Mouse (Mus musculus): ENCODE measurements at regions not wholly inside any gene's neighbourhood (a gene's known extent, or its start where the extent isn't known, plus 50 kb on each side); places are given as distances from the start of the nearest gene placed in this dataset.
A peak's percentile ranks its signal among the peaks of the same experiment; 100 is the strongest.

GRCm38 (mm10) chr2:54033277-54033676, 52.1 kb downstream of the Rprm start:
- Histone ChIP-seq H3K9ac (ENCODE audit: low read depth, low read length) (no peak overlapping the region), H3K9me3 (replicated peaks; ENCODE audit: control insufficient read depth, low read length, poor library complexity, severe bottlenecking) (no peaks in the 10 kb centered on the region), H3K36me3 (ENCODE audit: control insufficient read depth, insufficient read depth, low read length) (no peaks in the 10 kb centered on the region), H3K27ac (ENCODE audit: low read length) (no peak overlapping the region), H3K4me2 (ENCODE audit: low read length) (no peak overlapping the region), H3K27me3 (ENCODE audit: control insufficient read depth, insufficient read depth, low read depth, low read length) (no peaks in the 10 kb centered on the region), H3K4me3 (ENCODE audit: low read depth, low read length) (no peak overlapping the region), H3K4me1 (ENCODE audit: control insufficient read depth, insufficient read depth, low read length) (no peaks in the 10 kb centered on the region)
- 91% methylated on average over 4 of the region's 4 CpGs for WGBS
- no peak for ATAC-seq

DNA sequence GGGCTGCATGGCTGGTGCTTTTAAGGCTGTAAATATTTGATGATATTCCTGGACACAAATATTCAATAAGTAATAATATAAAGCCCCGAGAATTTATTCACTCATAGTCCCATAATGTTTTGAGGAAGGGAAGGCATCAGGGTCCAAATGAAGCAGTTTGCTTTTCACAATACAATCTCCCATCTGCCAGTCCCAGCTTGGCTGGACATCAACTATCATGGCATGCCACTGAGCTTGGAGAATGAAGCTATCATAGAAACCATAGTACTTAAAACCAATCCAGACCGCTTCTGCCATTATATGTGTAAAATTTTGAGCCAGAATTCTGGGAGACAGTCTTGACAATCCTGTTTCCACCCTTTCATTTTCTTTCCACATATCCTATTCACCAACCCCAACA, 56.5 kb downstream of the Rprm start:
- Histone ChIP-seq H3K4me3 (ENCODE audit: low read depth, low read length) (no peak overlapping the region), H3K27ac (ENCODE audit: low read length) (no peak overlapping the region), H3K36me3 (ENCODE audit: control insufficient read depth, insufficient read depth, low read length) (no peaks in the 10 kb centered on the region), H3K4me1 (ENCODE audit: control insufficient read depth, insufficient read depth, low read length) (no peaks in the 10 kb centered on the region), H3K27me3 (ENCODE audit: control insufficient read depth, insufficient read depth, low read depth, low read length) (no peaks in the 10 kb centered on the region), H3K9ac (ENCODE audit: low read depth, low read length) (no peak overlapping the region), H3K9me3 (replicated peaks; ENCODE audit: control insufficient read depth, low read length, poor library complexity, severe bottlenecking) (no peaks in the 10 kb centered on the region), H3K4me2 (ENCODE audit: low read length) (no peak overlapping the region)
- WGBS = 88% methylated on average over 2 of the region's 2 CpGs
- no peak for ATAC-seq

DNA sequence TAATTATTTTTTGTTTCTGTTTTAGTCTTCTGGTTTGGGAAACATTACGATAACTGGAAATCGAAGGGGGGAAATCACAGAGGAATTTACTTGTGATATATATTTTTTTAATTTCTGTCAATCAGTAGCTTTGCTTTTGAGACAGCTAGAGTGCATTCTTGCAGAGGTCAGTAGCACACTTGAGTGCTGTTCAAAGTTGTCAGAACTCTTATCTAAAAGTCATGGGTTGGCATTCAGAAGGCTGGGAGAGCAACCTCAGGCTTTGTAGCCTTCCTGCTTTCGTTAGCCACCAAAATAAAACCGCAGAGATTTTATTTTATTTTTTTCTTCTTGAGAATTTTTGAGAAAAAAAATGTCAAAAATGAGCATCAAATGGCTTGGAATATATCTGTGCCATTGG, 62.6 kb downstream of the Rprm start:
- H3K36me3 ChIP-seq (ENCODE audit: control insufficient read depth, insufficient read depth, low read length) = no peaks in the 10 kb centered on the region
- no peaks in the 10 kb centered on the region for H3K9me3 ChIP-seq (replicated peaks; ENCODE audit: control insufficient read depth, low read length, poor library complexity, severe bottlenecking)
- no peak overlapping the region for H3K27ac ChIP-seq (ENCODE audit: low read length)
- no peaks in the 10 kb centered on the region for H3K4me1 ChIP-seq (ENCODE audit: control insufficient read depth, insufficient read depth, low read length)
- 87% methylated on average over 4 of the region's 4 CpGs for WGBS
- H3K9ac ChIP-seq (ENCODE audit: low read depth, low read length) = no peak overlapping the region
- no peak for ATAC-seq
- H3K4me3 ChIP-seq (ENCODE audit: low read depth, low read length) = no peak overlapping the region
- no peaks in the 10 kb centered on the region for H3K27me3 ChIP-seq (ENCODE audit: control insufficient read depth, insufficient read depth, low read depth, low read length)
- H3K4me2 ChIP-seq (ENCODE audit: low read length) = no peak overlapping the region

GRCm38 (mm10) chr2:53990157-53990556, 95.2 kb downstream of the Rprm start:
- Histone ChIP-seq H3K27me3 (ENCODE audit: control insufficient read depth, insufficient read depth, low read depth, low read length) (no peaks in the 10 kb centered on the region), H3K4me2 (ENCODE audit: low read length) (no peak overlapping the region), H3K36me3 (ENCODE audit: control insufficient read depth, insufficient read depth, low read length) (no peaks in the 10 kb centered on the region), H3K9ac (ENCODE audit: low read depth, low read length) (no peak overlapping the region), H3K27ac (ENCODE audit: low read length) (no peak overlapping the region), H3K4me1 (ENCODE audit: control insufficient read depth, insufficient read depth, low read length) (no peaks in the 10 kb centered on the region), H3K9me3 (replicated peaks; ENCODE audit: control insufficient read depth, low read length, poor library complexity, severe bottlenecking) (no peaks in the 10 kb centered on the region), H3K4me3 (ENCODE audit: low read depth, low read length) (no peak overlapping the region)
- ATAC-seq = no peak
- WGBS = 64% methylated on average over 2 of the region's 2 CpGs

DNA sequence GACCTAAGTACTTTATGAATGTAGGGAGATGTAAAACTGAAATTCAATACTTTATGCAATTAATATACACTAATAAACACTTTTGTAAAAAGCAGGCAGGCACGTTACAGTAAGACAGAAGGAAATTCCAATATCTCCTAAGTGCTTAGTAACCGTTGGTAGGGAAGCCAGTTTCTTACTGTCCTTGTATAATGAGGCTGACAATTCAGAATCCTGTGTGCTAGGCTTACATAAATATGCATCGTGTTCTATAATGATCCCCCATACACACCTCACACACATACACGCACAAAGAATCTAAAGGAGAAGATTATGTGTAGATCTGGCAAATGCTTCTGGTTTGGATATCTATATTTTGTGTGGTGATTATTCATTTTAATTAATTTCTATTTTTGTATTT, 109.6 kb downstream of the Rprm start:
- H3K9me3 ChIP-seq (replicated peaks; ENCODE audit: control insufficient read depth, low read length, poor library complexity, severe bottlenecking) = no peaks in the 10 kb centered on the region
- no peaks in the 10 kb centered on the region for H3K27me3 ChIP-seq (ENCODE audit: control insufficient read depth, insufficient read depth, low read depth, low read length)
- H3K4me3 ChIP-seq (ENCODE audit: low read depth, low read length) = no peak overlapping the region
- peak; percentile 93 for ATAC-seq
- H3K4me1 ChIP-seq (ENCODE audit: control insufficient read depth, insufficient read depth, low read length) = no peaks in the 10 kb centered on the region
- WGBS = 57% methylated on average over 4 of the region's 4 CpGs
- no peak overlapping the region for H3K9ac ChIP-seq (ENCODE audit: low read depth, low read length)
- H3K27ac ChIP-seq (ENCODE audit: low read length) = no peak overlapping the region
- no peaks in the 10 kb centered on the region for H3K36me3 ChIP-seq (ENCODE audit: control insufficient read depth, insufficient read depth, low read length)
- no peak overlapping the region for H3K4me2 ChIP-seq (ENCODE audit: low read length)

DNA sequence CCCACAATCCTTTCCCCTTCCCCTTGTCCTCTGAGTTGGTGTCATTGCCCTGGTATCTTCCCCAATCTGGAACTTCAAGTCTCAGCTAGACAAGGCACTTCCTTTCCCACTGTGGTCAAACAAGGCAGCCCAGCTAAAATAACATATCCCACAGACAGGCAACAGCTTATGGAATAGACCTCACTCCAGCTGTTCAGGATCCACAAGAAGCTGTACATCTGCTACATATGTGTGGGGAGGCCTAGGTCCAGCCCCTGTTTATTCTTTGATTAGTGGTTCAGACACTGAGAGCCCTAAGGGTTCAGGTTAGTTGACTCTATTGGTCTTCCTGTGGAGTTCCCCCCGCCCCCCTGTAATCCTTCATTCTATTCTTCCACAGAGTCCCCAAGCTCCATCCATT, 124.9 kb downstream of the Rprm start:
- Histone ChIP-seq H3K4me1 (ENCODE audit: control insufficient read depth, insufficient read depth, low read length) (no peaks in the 10 kb centered on the region), H3K9me3 (replicated peaks; ENCODE audit: control insufficient read depth, low read length, poor library complexity, severe bottlenecking) (no peaks in the 10 kb centered on the region), H3K36me3 (ENCODE audit: control insufficient read depth, insufficient read depth, low read length) (no peaks in the 10 kb centered on the region), H3K27me3 (ENCODE audit: control insufficient read depth, insufficient read depth, low read depth, low read length) (no peaks in the 10 kb centered on the region), H3K4me2 (ENCODE audit: low read length) (no peak overlapping the region), H3K9ac (ENCODE audit: low read depth, low read length) (no peak overlapping the region), H3K4me3 (ENCODE audit: low read depth, low read length) (no peak overlapping the region), H3K27ac (ENCODE audit: low read length) (no peak overlapping the region)
- 60% methylated on average over 1 of the region's 1 CpGs for WGBS
- ATAC-seq = no peak

DNA sequence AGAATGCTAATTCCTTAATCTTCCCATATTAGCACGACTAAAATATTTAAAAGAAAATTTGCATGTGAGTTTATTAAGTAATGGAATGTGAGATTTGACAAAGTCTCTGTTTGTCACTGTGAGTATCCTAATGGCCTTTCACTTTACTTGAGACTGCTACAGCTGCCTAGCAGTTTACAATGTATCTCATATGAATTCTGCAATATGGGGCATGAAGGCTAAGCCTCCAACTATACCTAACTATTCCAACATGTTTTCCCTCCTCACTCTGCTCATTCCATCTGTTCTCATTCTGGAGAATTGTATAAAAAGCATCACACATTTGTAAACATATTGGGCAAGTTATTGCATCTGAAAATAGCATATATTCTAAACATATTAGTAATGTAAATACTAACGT, 137.1 kb downstream of the Rprm start:
- Histone ChIP-seq H3K27ac (ENCODE audit: low read length) (no peak overlapping the region), H3K27me3 (ENCODE audit: control insufficient read depth, insufficient read depth, low read depth, low read length) (no peaks in the 10 kb centered on the region), H3K4me1 (ENCODE audit: control insufficient read depth, insufficient read depth, low read length) (no peaks in the 10 kb centered on the region), H3K9me3 (replicated peaks; ENCODE audit: control insufficient read depth, low read length, poor library complexity, severe bottlenecking) (no peaks in the 10 kb centered on the region), H3K36me3 (ENCODE audit: control insufficient read depth, insufficient read depth, low read length) (no peaks in the 10 kb centered on the region), H3K9ac (ENCODE audit: low read depth, low read length) (no peak overlapping the region), H3K4me2 (ENCODE audit: low read length) (no peak overlapping the region), H3K4me3 (ENCODE audit: low read depth, low read length) (no peak overlapping the region)
- no peak for ATAC-seq
- WGBS = 68% methylated on average over 2 of the region's 2 CpGs

GRCm38 (mm10) chr2:53947534-53947933, 137.8 kb downstream of the Rprm start:
- Histone ChIP-seq H3K4me1 (ENCODE audit: control insufficient read depth, insufficient read depth, low read length) (no peaks in the 10 kb centered on the region), H3K9ac (ENCODE audit: low read depth, low read length) (no peak overlapping the region), H3K27me3 (ENCODE audit: control insufficient read depth, insufficient read depth, low read depth, low read length) (no peaks in the 10 kb centered on the region), H3K9me3 (replicated peaks; ENCODE audit: control insufficient read depth, low read length, poor library complexity, severe bottlenecking) (no peaks in the 10 kb centered on the region), H3K4me3 (ENCODE audit: low read depth, low read length) (no peak overlapping the region), H3K27ac (ENCODE audit: low read length) (no peak overlapping the region), H3K4me2 (ENCODE audit: low read length) (no peak overlapping the region), H3K36me3 (ENCODE audit: control insufficient read depth, insufficient read depth, low read length) (no peaks in the 10 kb centered on the region)
- no peak for ATAC-seq

DNA sequence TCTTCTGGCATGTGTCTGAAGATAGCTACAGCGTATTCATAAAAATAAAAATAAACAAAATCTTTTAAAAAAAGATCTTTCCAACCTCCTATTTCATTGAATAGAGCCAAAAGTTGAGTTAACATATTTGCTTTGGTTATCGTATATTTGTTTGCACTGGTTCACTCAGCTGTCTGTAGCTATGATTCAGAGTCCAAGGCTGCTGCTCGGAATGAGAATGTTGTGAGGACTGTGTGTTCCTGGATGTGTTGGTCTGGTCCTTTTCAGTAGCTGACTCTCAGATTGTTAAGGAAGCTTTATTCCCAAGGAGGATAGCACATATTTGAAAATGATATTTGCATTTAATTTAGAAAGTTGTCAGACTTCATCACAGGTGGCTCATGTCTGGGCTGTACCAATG, 173.5 kb downstream of the Rprm start:
- H3K9ac ChIP-seq (ENCODE audit: low read depth, low read length) = no peak overlapping the region
- no peak overlapping the region for H3K4me3 ChIP-seq (ENCODE audit: low read depth, low read length)
- H3K9me3 ChIP-seq (replicated peaks; ENCODE audit: control insufficient read depth, low read length, poor library complexity, severe bottlenecking) = no peaks in the 10 kb centered on the region
- H3K27me3 ChIP-seq (ENCODE audit: control insufficient read depth, insufficient read depth, low read depth, low read length) = no peaks in the 10 kb centered on the region
- WGBS = 95% methylated on average over 3 of the region's 3 CpGs
- no peak overlapping the region for H3K27ac ChIP-seq (ENCODE audit: low read length)
- no peak overlapping the region for H3K4me2 ChIP-seq (ENCODE audit: low read length)
- H3K36me3 ChIP-seq (ENCODE audit: control insufficient read depth, insufficient read depth, low read length) = no peaks in the 10 kb centered on the region
- no peak for ATAC-seq
- no peaks in the 10 kb centered on the region for H3K4me1 ChIP-seq (ENCODE audit: control insufficient read depth, insufficient read depth, low read length)
